Mouse (Mus musculus) liver, postnatal 0 days (tissue): ENCODE data around the gene Ccdc71. TPM values are rescaled to one million over a fixed set of nuclear protein-coding genes. Genes with fewer than 3 reads are reported as not detected.
A peak's percentile ranks its signal among the peaks of the same experiment; 100 is the strongest.

Experiments used
- ATAC-seq: fragments of 200-750 bp; cut with Nextera tagmentation; 2 replicates; pipeline ENCODE4 v1.8.0; 2017; ENCODE audit warnings: mild to moderate bottlenecking, moderate library complexity
- DNase-seq: peaks from one replicate; pipeline ENCODE4 v3.0.0-alpha.2; 2016
- H3K27ac ChIP-seq: fragments of 300-500 bp; sonication (generic); 2 replicates; pipeline ENCODE4 v1.5.1; 2014; ENCODE audit warnings: antibody characterized with exemption, moderate library complexity, mild to moderate bottlenecking, low read depth
- H3K27me3 ChIP-seq: fragments of 300-500 bp; sonication (generic); 2 replicates; pipeline ENCODE4 v1.6.1; 2014; ENCODE audit warnings: low read length, control low read depth, mixed read lengths; ENCODE audit not compliant: insufficient read depth
- H3K36me3 ChIP-seq: fragments of 300-500 bp; sonication (generic); replicated peaks from 2 replicates; pipeline ENCODE4 v1.6.1; 2014; ENCODE audit warnings: mild to moderate bottlenecking, control low read depth, low read length, moderate library complexity, mixed read lengths; ENCODE audit not compliant: insufficient read depth
- H3K4me1 ChIP-seq: fragments of 300-500 bp; sonication (generic); 2 replicates; pipeline ENCODE4 v1.6.1; 2014; ENCODE audit warnings: antibody characterized with exemption, mild to moderate bottlenecking, control low read depth; ENCODE audit not compliant: insufficient read depth
- H3K4me2 ChIP-seq: fragments of 300-500 bp; sonication (generic); 2 replicates; pipeline ENCODE4 v1.6.1; 2014; ENCODE audit warnings: low read depth, mild to moderate bottlenecking, low read length, moderate library complexity, mixed read lengths
- H3K4me3 ChIP-seq: fragments of 300-500 bp; sonication (generic); 2 replicates; pipeline ENCODE4 v1.5.1; 2014; ENCODE audit warnings: low read depth, low read length
- H3K9ac ChIP-seq: fragments of 300-500 bp; sonication (generic); replicated peaks from 2 replicates; pipeline ENCODE4 v1.6.1; 2014; ENCODE audit warnings: mild to moderate bottlenecking, moderate library complexity
- H3K9me3 ChIP-seq: fragments of 300-500 bp; sonication (generic); 2 replicates; pipeline ENCODE4 v1.6.1; 2016; ENCODE audit warnings: mild to moderate bottlenecking, control low read depth, low read length, mixed read lengths
- CTCF ChIP-seq: sonication (generic); IDR thresholded peaks from 2 replicates; pipeline ENCODE4 v1.5.1; 2016; ENCODE audit warnings: antibody characterized with exemption, low read depth
- EP300 ChIP-seq: IDR thresholded peaks from 2 replicates; pipeline ENCODE4 v1.6.1; 2016; ENCODE audit warnings: antibody characterized with exemption, low read depth, mild to moderate bottlenecking
- WGBS: fragments of 180-500 bp; shearing (Covaris S2); extraction: QIAGEN DNeasy Blood & Tissue Kit; methylation state at CpG from one replicate; pipeline ENCODE4 v1.1.7; 2014; ENCODE audit not compliant: insufficient replicate concordance; 5-methylcytosine and 5-hydroxymethylcytosine counted together
- polyA plus RNA-seq: library from polyadenylated mRNA; unstranded; fragments of >200 nt; fragmentation: Nextera tagmentation; extraction: Ambion mirVana; gene quantifications from 2 replicates; pipeline ENCODE4 v1.2.1, GENCODE M21; 2015

Ccdc71 gene
- polyA plus RNA-seq, 1 experiment from 2014 or later = 16.1 TPM

- Histone ChIP-seq H3K4me3 (no peak overlapping the region), H3K4me2 (no peak overlapping the region), H3K9ac (no peak overlapping the region), H3K36me3 (peaks cover 21% of the 10 kb centered on the region), H3K27me3 (no peaks in the 10 kb centered on the region), H3K27ac (no peak overlapping the region), H3K9me3 (no peaks in the 10 kb centered on the region), H3K4me1 (peaks cover 12% of the 10 kb centered on the region)
- ATAC-seq (no peak), DNase-seq (no peak)
- WGBS = 85% methylated on average over 2 of the region's 2 CpGs
- TF ChIP-seq EP300 (no peak), CTCF (no peak)
Measured at GRCm38 (mm10) chr9:108466219-108466618, 5.9 kb downstream of the Ccdc71 start.

- Histone ChIP-seq H3K27me3 (no peaks in the 10 kb centered on the region), H3K4me2 (no peak overlapping the region), H3K27ac (no peak overlapping the region), H3K4me1 (no peaks in the 10 kb centered on the region), H3K9ac (no peak overlapping the region), H3K4me3 (no peak overlapping the region), H3K9me3 (no peaks in the 10 kb centered on the region), H3K36me3 (peaks cover 6% of the 10 kb centered on the region; the same call in 1 of the 2 replicates)
- ATAC-seq (no peak), DNase-seq (no peak)
- WGBS = 69% methylated on average over 5 of the region's 5 CpGs
- TF ChIP-seq CTCF (no peak), EP300 (no peak)
Measured at GRCm38 (mm10) chr9:108469430-108469829, 9.1 kb downstream of the Ccdc71 start.

GRCm38 (mm10) chr9:108469845-108470244 lies 9.5 kb downstream of the Ccdc71 start:
- Histone ChIP-seq H3K36me3 (peaks cover 6% of the 10 kb centered on the region; the same call in 1 of the 2 replicates), H3K4me3 (no peak overlapping the region), H3K4me2 (no peak overlapping the region), H3K27ac (no peak overlapping the region), H3K4me1 (no peaks in the 10 kb centered on the region), H3K9ac (no peak overlapping the region), H3K27me3 (no peaks in the 10 kb centered on the region), H3K9me3 (no peaks in the 10 kb centered on the region)
- no peak for DNase-seq
- no peak for ATAC-seq
- 57% methylated on average over 4 of the region's 4 CpGs for WGBS
- TF ChIP-seq EP300 (no peak), CTCF (no peak)

- 63% methylated on average over 1 of the region's 1 CpGs for WGBS
- TF ChIP-seq EP300 (no peak), CTCF (peak; percentile 34)
- no peak for DNase-seq
Measured at GRCm38 (mm10) chr9:108474528-108474927, 14.2 kb downstream of the Ccdc71 start.

GRCm38 (mm10) chr9:108478638-108479156 lies 18.4 kb downstream of the Ccdc71 start:
- Histone ChIP-seq H3K9ac (no peak overlapping the region; the same call in 1 of the 2 replicates), H3K4me3 (peak overlapping the region; percentile 46)
- 2% methylated on average over 20 of the region's 20 CpGs for WGBS

More at GRCm38 (mm10) chr9:108474528-108474927, 14.2 kb downstream of the Ccdc71 start:
- no peaks in the 10 kb centered on the region for H3K9me3 ChIP-seq
- no peak overlapping the region for H3K4me2 ChIP-seq
- H3K4me3 ChIP-seq = no peak overlapping the region
- H3K27me3 ChIP-seq = no peaks in the 10 kb centered on the region
- no peak overlapping the region for H3K27ac ChIP-seq
- H3K9ac ChIP-seq = no peak overlapping the region
- no peaks in the 10 kb centered on the region for H3K36me3 ChIP-seq
- ATAC-seq = no peak
- peaks cover 6% of the 10 kb centered on the region; the same call in 1 of the 2 replicates for H3K4me1 ChIP-seq

GRCm38 (mm10) chr9:108479241-108479640 lies 18.9 kb downstream of the Ccdc71 start:
- Histone ChIP-seq H3K9ac (no peak overlapping the region), H3K4me3 (no peak overlapping the region), H3K9me3 (no peaks in the 10 kb centered on the region), H3K27ac (no peak overlapping the region), H3K36me3 (no peaks in the 10 kb centered on the region), H3K27me3 (no peaks in the 10 kb centered on the region), H3K4me1 (peaks cover 6% of the 10 kb centered on the region; the same call in 1 of the 2 replicates), H3K4me2 (peak overlapping the region; percentile 68)
- no peak for DNase-seq
- no peak for ATAC-seq
- 34% methylated on average over 11 of the region's 11 CpGs for WGBS
- no peak for TF ChIP-seq CTCF
- TF ChIP-seq EP300 = no peak

More at GRCm38 (mm10) chr9:108478638-108479156, 18.4 kb downstream of the Ccdc71 start:
- no peaks in the 10 kb centered on the region for H3K9me3 ChIP-seq
- TF ChIP-seq CTCF = no peak
- TF ChIP-seq EP300 = no peak
- DNase-seq (peak; percentile 63), ATAC-seq (peak; percentile 76)
- H3K36me3 ChIP-seq = no peaks in the 10 kb centered on the region
- H3K27ac ChIP-seq = no peak overlapping the region
- H3K4me1 ChIP-seq = peaks cover 6% of the 10 kb centered on the region; the same call in 1 of the 2 replicates
- H3K27me3 ChIP-seq = no peaks in the 10 kb centered on the region
- peak overlapping the region; percentile 68 for H3K4me2 ChIP-seq
